Mouse (Mus musculus) limb, embryonic 15.5 days (tissue): ENCODE results near the gene Caskin2. TPM values are rescaled to one million over a fixed set of nuclear protein-coding genes. Genes with fewer than 3 reads are reported as not detected.

ENCODE experiments used
- microRNA-seq: library from miRNA; unstranded; fragments of <30 nt; microRNA quantifications from one replicate; pipeline ENCODE4, GENCODE M21; 2016
- polyA plus RNA-seq: library from polyadenylated mRNA; unstranded; fragments of >200 nt; fragmentation: Nextera tagmentation; extraction: Ambion mirVana; gene quantifications from 2 replicates; pipeline ENCODE4 v1.2.1, GENCODE M21; 2015

Gene Caskin2
- polyA plus RNA-seq, 1 experiment from 2014 or later, result 16.5 TPM

Small RNA genes within 50 kb of the gene (microRNA-seq; reads per million reads assigned to microRNA genes)
- gene Mir5621, result not detected

Other genes starting within 250 kb of the Caskin2 start
- 140 and 146 TPM in 2 replicates for gene Nup85, start 249.2 kb downstream of the Caskin2 start, polyA plus RNA-seq
- gene Mrps7, start 209.7 kb downstream of the Caskin2 start, polyA plus RNA-seq, result 88.2 and 90.9 TPM in 2 replicates
- gene Gga3, start 209.6 kb downstream of the Caskin2 start, polyA plus RNA-seq, result 17.5 and 18.0 TPM in 2 replicates
- 27.6 and 29.1 TPM in 2 replicates for gene Mif4gd, start 200.7 kb downstream of the Caskin2 start, polyA plus RNA-seq
- 24.0 and 24.7 TPM in 2 replicates for gene Slc25a19, start 185.3 kb downstream of the Caskin2 start, polyA plus RNA-seq
- 87.7 and 93.9 TPM in 2 replicates for gene Grb2, start 105.0 kb downstream of the Caskin2 start, polyA plus RNA-seq
- gene Tmem94, start 48.2 kb downstream of the Caskin2 start, polyA plus RNA-seq, result 23.6 and 28.1 TPM in 2 replicates
- 29.5 and 31.3 TPM in 2 replicates for gene Tsen54, start 1.1 kb upstream of the Caskin2 start, polyA plus RNA-seq
- 22.4 and 23.1 TPM in 2 replicates for gene Llgl2, start 10.4 kb upstream of the Caskin2 start, polyA plus RNA-seq
- gene Myo15b, start 44.8 kb upstream of the Caskin2 start, polyA plus RNA-seq, result 0.47 TPM in 2 replicates
- 19.6 and 27.4 TPM in 2 replicates for gene Smim5, start 86.3 kb upstream of the Caskin2 start, polyA plus RNA-seq
- 1.0 and 1.7 TPM in 2 replicates for gene Smim6, start 98.4 kb upstream of the Caskin2 start, polyA plus RNA-seq
- 31.3 and 36.1 TPM in 2 replicates for gene Sap30bp, start 119.6 kb upstream of the Caskin2 start, polyA plus RNA-seq
- gene Recql5, start 119.8 kb upstream of the Caskin2 start, polyA plus RNA-seq, result 17.0 and 17.6 TPM in 2 replicates
- gene Itgb4, start 161.1 kb upstream of the Caskin2 start, polyA plus RNA-seq, result 14.7 and 15.7 TPM in 2 replicates
- gene Galk1, start 199.1 kb upstream of the Caskin2 start, polyA plus RNA-seq, result 174 and 194 TPM in 2 replicates
- gene H3f3b, start 214.3 kb upstream of the Caskin2 start, polyA plus RNA-seq, result 1,660 and 1,740 TPM in 2 replicates
- 34.7 and 35.1 TPM in 2 replicates for gene Unk, start 216.7 kb upstream of the Caskin2 start, polyA plus RNA-seq